Mouse (Mus musculus) olfactory bulb, adult 2 months (tissue): ENCODE measurements around the gene Rap1gap.

Experiments
- CTCF ChIP-seq: fragments of 200-500 bp; IDR thresholded peaks from 2 replicates; pipeline ENCODE4 v1.5.1; 2012; ENCODE audit warnings: low read depth, mild to moderate bottlenecking, low read length, moderate library complexity; ENCODE audit not compliant: insufficient read depth
- POLR2A ChIP-seq: fragments of 200-500 bp; IDR thresholded peaks from 2 replicates; pipeline ENCODE4 v1.6.1; 2012; ENCODE audit warnings: mild to moderate bottlenecking, low read depth, low read length, moderate library complexity; ENCODE audit not compliant: insufficient read depth

- TF ChIP-seq CTCF (no peak), POLR2A (no peak)
These were observed 21.8 kb downstream of the Rap1gap start for GRCm38 (mm10) chr4:137686303-137686702.
